Mouse (Mus musculus) embryonic facial prominence, embryonic 15.5 days (tissue): Measurements from ENCODE around the gene Tgfbr1. TPM values are rescaled to one million over a fixed set of nuclear protein-coding genes. Genes with fewer than 3 reads are reported as not detected.

ENCODE experiments used
- ATAC-seq: fragments of 200-750 bp; cut with Nextera tagmentation; 2 replicates; pipeline ENCODE4 v1.8.0; 2017; ENCODE audit warnings: low read depth, moderate TSS enrichment; ENCODE audit not compliant: insufficient number of reproducible peaks, low FRiP score, low TSS enrichment
- H3K27ac ChIP-seq: fragments of 300-500 bp; sonication (generic); replicated peaks from 2 replicates; pipeline ENCODE4 v1.5.1; 2015; ENCODE audit warnings: mild to moderate bottlenecking, inconsistent platforms
- H3K27me3 ChIP-seq: fragments of 300-500 bp; sonication (generic); 2 replicates; pipeline ENCODE4 v1.6.1; 2015; ENCODE audit warnings: inconsistent platforms
- H3K36me3 ChIP-seq: fragments of 300-500 bp; sonication (generic); 2 replicates; pipeline ENCODE4 v1.6.1; 2015; ENCODE audit warnings: mild to moderate bottlenecking, inconsistent platforms
- H3K4me1 ChIP-seq: fragments of 300-500 bp; sonication (generic); 2 replicates; pipeline ENCODE4 v1.6.1; 2015; ENCODE audit warnings: inconsistent platforms
- H3K4me2 ChIP-seq: fragments of 300-500 bp; sonication (generic); replicated peaks from 2 replicates; pipeline ENCODE4 v1.6.1; 2015; ENCODE audit warnings: mild to moderate bottlenecking, inconsistent platforms
- H3K4me3 ChIP-seq: fragments of 300-500 bp; sonication (generic); replicated peaks from 2 replicates; pipeline ENCODE4 v1.5.1; 2015; ENCODE audit warnings: mild to moderate bottlenecking, inconsistent platforms
- H3K9ac ChIP-seq: fragments of 300-500 bp; sonication (generic); 2 replicates; pipeline ENCODE4 v1.6.1; 2015; ENCODE audit warnings: inconsistent platforms
- H3K9me3 ChIP-seq: fragments of 300-500 bp; sonication (generic); replicated peaks from 2 replicates; pipeline ENCODE4 v1.6.1; 2016; ENCODE audit warnings: inconsistent platforms
- WGBS: fragments of 180-500 bp; shearing (Covaris S2); methylation state at CpG from one replicate; pipeline ENCODE4 v1.1.7; 2015; 5-methylcytosine and 5-hydroxymethylcytosine counted together
- polyA plus RNA-seq: library from polyadenylated mRNA; unstranded; fragments of >200 nt; fragmentation: Nextera tagmentation; extraction: Ambion mirVana; gene quantifications from 2 replicates; pipeline ENCODE4 v1.2.1, GENCODE M21; 2015

The Tgfbr1 gene
- polyA plus RNA-seq, 1 experiment from 2014 or later = 32.0 TPM

DNA sequence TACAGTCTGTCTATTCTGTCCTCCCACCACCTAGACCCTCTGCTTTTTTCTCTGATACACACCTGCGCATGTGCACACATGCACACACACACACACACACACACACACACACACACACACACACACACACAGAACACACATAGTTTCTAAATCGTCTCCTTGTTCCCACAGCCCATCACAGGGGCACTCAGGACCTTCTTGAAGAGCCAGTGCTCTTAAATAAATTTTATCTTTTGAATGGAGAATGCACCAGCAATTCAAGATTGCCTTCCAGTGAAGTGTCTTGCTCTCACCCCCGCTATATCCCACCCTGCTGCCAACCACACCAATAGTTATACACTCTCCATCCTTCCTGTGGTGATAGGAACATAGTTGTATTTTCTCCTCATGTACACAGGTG, 69.9 kb downstream of the Tgfbr1 start:
- ATAC-seq = no peak

DNA sequence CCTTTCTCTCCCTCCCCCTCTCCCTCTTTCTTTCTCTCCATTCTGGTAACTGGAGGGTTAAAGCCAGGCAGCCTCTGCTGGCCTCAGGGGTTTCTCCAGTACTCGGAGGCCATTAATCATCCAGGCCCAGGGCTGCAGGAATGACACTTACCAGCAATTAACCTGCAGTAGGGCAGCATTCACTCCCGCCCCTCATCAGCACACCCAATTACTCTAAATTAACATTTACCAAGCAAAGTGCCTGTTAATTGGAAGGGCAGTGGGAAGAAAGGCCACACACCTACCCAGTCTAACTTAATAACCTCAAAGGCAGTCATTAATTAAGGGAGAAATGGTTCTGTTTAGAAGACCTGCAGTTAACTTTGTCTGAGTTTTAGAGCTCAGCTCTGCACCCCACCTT, 71.4 kb downstream of the Tgfbr1 start:
- Histone ChIP-seq H3K36me3 (no peaks in the 10 kb centered on the region), H3K27me3 (no peaks in the 10 kb centered on the region), H3K9ac (no peak overlapping the region), H3K4me3 (no peak overlapping the region), H3K4me2 (no peak overlapping the region), H3K4me1 (0 out of 2 replicates have a peak, but pooled peaks cover 5% of the 10 kb centered on the region), H3K27ac (no peak overlapping the region), H3K9me3 (no peaks in the 10 kb centered on the region)
- ATAC-seq = no peak
- 22% methylated on average over 2 of the region's 2 CpGs for WGBS

More for the DNA sequence above, 69.9 kb downstream of the Tgfbr1 start:
- H3K27me3 ChIP-seq = no peaks in the 10 kb centered on the region
- H3K36me3 ChIP-seq = no peaks in the 10 kb centered on the region
- WGBS = 86% methylated on average over 3 of the region's 3 CpGs
- H3K4me1 ChIP-seq = 0 out of 2 replicates have a peak, but pooled peaks cover 5% of the 10 kb centered on the region
- H3K4me2 ChIP-seq = no peak overlapping the region
- no peak overlapping the region for H3K9ac ChIP-seq
- H3K9me3 ChIP-seq = no peaks in the 10 kb centered on the region
- H3K4me3 ChIP-seq = no peak overlapping the region
- H3K27ac ChIP-seq = no peak overlapping the region

DNA sequence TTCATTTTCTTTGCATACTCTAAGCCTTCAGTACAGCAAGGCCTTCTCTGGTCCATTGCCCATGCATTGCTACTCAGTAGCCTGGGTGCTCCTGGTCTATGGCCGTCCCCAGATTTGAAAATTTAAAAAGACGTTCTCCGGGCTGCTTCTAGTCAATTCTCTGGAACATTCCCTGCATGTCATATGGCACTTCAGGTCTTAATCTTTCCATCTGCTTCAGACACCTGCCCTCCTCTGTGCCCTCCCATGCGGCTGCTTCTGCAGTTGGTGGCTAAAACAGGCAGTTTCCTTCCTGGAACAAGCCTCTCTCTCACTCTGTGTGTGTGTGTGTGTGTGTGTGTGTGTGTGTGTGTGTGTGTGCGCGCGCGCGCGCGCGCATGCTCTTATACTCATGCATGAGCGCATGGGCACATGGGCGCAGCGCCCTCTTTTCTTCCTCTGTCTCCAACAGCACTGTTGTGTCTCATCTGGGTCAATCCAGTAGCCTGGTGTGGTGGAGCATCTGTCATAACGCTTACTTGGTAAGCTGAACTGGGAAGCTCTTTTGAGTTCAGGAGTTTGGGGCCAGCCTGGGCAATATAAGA, 72.3 kb downstream of the Tgfbr1 start:
- Histone ChIP-seq H3K9me3 (no peaks in the 10 kb centered on the region), H3K9ac (no peak overlapping the region), H3K4me2 (no peak overlapping the region), H3K36me3 (no peaks in the 10 kb centered on the region), H3K27ac (no peak overlapping the region), H3K27me3 (no peaks in the 10 kb centered on the region), H3K4me3 (no peak overlapping the region), H3K4me1 (0 out of 2 replicates have a peak, but pooled peaks cover under 1% of the 10 kb centered on the region)
- WGBS = 90% methylated on average over 16 of the region's 16 CpGs
- no peak for ATAC-seq

DNA sequence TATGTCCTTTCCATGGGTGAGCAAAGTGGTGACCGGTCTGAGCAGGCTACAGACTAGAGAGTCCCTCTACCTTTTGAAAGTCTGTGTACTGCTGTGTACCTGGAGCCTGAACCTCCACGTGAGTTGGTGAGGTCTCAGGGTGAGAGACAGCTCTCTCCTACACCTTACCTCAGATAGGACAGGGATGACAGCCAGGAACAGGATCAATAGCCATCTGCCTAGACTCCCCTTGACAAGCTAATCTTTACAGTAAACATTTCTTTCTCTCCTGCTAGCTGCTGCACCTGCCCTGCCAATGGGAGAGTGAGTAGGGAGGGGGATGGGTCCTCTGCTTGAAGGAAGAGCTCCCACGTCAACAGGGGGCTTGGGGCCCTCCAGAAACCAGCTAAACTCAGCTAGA, 74.6 kb downstream of the Tgfbr1 start:
- Histone ChIP-seq H3K27me3 (no peaks in the 10 kb centered on the region), H3K4me2 (no peak overlapping the region), H3K27ac (no peak overlapping the region), H3K9me3 (no peaks in the 10 kb centered on the region), H3K9ac (no peak overlapping the region), H3K36me3 (no peaks in the 10 kb centered on the region), H3K4me3 (no peak overlapping the region), H3K4me1 (no peaks in the 10 kb centered on the region)
- ATAC-seq = no peak
- WGBS = 65% methylated on average over 3 of the region's 3 CpGs

DNA sequence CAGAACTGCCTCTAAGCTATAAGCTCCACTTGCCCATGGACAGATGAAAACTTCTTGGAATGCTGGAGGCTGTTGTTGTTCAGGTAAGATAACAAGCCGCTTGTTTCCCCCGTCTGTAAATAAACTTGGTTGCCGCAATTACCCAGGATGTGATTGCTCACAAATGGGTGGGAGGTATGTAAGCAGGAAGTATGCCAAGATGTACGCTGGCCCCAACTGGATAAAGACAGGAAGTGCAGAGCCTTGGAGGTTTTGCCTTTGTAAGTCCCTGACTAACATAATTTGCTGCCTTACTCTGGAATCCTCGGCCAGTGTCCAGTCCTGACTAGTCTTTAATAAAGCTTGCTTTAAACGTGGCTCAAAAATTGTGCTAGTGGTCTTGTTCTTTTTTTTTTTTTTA, 77.5 kb downstream of the Tgfbr1 start:
- Histone ChIP-seq H3K27ac (no peak overlapping the region), H3K4me3 (no peak overlapping the region), H3K36me3 (no peaks in the 10 kb centered on the region), H3K4me1 (no peaks in the 10 kb centered on the region), H3K9ac (no peak overlapping the region), H3K4me2 (no peak overlapping the region), H3K9me3 (no peaks in the 10 kb centered on the region), H3K27me3 (no peaks in the 10 kb centered on the region)
- 50% methylated on average over 6 of the region's 6 CpGs for WGBS
- no peak for ATAC-seq

DNA sequence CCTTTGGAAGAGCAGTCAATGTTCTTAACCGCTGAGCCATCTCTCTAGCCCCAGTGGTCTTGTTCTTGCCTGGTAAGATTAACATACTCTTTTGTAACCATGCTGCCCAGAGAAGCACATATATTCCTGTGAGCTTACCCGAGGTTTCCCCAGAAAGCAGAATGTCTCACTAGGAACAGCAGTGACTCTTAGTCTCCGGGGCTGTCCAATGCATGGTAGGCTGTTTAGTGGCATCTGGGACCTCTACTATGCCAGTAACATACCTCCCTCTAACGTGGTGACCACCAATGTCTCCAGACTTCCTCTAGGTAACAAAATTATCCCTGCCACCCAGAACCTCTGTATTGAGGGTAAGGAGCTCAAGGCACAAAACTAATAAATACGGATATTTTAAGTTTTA, 78.1 kb downstream of the Tgfbr1 start:
- Histone ChIP-seq H3K9ac (no peak overlapping the region), H3K27me3 (no peaks in the 10 kb centered on the region), H3K4me2 (no peak overlapping the region), H3K4me1 (no peaks in the 10 kb centered on the region), H3K9me3 (no peaks in the 10 kb centered on the region), H3K36me3 (no peaks in the 10 kb centered on the region), H3K4me3 (no peak overlapping the region), H3K27ac (no peak overlapping the region)
- ATAC-seq = no peak
- 86% methylated on average over 5 of the region's 5 CpGs for WGBS

DNA sequence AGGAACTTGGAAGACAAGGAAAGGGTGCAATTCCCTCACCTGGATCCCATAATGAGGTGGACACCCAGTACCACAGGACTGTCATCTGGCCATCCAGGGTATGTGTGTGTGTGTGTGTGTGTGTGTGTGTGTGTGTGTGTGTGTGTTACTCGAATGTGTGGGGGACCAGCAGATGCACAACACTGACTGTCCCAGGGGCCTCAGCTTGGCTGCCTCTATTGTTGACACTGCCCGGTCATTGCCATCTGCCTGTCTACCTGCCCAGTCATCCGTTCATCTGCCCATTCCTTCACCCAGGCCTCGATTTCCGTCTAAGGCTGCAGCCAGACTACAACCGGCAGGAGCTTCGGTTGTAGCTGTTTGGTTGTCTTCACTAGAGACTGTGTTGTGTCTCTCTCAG, 79.7 kb downstream of the Tgfbr1 start:
- Histone ChIP-seq H3K4me1 (peaks cover 8% of the 10 kb centered on the region; the same call in 1 of the 2 replicates), H3K27ac (no peak overlapping the region), H3K36me3 (no peaks in the 10 kb centered on the region), H3K9me3 (no peaks in the 10 kb centered on the region), H3K4me3 (no peak overlapping the region), H3K4me2 (no peak overlapping the region), H3K9ac (no peak overlapping the region), H3K27me3 (no peaks in the 10 kb centered on the region)
- 90% methylated on average over 7 of the region's 7 CpGs for WGBS
- no peak for ATAC-seq

DNA sequence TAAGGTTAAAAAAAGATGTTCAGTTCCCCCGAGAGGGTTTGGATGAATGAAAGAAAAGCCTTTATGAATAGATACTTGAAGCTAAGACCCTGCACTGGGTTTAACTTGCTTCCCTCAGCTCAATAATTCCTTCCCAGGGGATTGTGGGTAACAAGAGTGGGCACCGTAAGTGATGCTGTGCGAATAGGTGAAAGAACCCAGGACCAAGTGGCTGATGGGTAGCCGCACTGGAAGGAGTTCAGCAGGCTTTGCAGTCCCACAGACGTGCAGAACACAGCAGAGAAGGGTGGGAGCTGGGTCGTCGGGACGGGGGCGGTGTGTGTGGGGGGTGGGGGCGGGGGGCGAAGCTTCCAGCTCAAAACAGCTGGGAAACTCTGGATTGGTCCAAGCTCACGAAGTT, 82.1 kb downstream of the Tgfbr1 start:
- H3K36me3 ChIP-seq = no peaks in the 10 kb centered on the region
- no peaks in the 10 kb centered on the region for H3K9me3 ChIP-seq
- H3K9ac ChIP-seq = no peak overlapping the region
- H3K27me3 ChIP-seq = no peaks in the 10 kb centered on the region
- WGBS = 73% methylated on average over 12 of the region's 12 CpGs
- ATAC-seq = no peak
- H3K4me3 ChIP-seq = no peak overlapping the region
- H3K4me2 ChIP-seq = no peak overlapping the region
- no peak overlapping the region for H3K27ac ChIP-seq
- peaks cover 12% of the 10 kb centered on the region for H3K4me1 ChIP-seq

DNA sequence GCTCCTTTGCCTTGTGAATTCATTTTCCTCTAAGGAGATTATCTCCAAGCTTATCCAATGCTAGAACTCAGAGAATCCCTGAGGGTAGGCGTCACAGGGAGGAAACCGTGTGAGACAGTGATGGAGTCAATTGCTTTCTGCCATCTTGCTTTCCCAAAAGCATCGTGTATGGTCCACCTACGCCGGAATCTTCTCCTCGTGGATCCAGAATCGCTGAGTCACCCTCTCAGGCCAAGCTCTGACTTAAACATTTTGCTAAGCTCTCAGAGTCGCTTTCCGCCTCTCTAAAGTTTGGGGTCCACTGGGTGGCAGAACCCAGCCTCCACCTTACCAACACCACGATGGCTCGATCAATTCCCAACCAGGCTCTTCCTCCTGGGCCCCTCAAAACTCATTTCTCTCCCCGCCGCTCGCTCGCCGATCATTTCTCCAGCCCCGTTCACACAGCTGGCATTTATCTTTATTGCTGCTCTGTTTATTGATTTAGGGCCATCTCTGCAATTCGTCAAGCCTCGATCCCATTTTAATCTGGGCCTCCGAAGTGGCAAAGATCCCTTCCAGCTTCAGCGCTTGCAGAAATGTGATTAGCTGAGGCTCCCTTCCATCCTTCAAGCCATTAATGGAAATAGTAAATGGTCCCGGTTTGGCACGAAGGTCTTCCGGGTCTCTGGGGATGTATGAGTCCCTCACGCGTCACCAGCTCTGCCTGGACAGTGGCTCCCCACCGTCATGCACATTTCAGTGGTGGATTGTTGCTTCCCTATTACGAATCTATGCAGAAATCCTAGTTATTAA, 82.7 kb downstream of the Tgfbr1 start:
- no peak for ATAC-seq
- H3K4me1 ChIP-seq = peaks cover 12% of the 10 kb centered on the region
- no peaks in the 10 kb centered on the region for H3K9me3 ChIP-seq
- H3K4me2 ChIP-seq = no peak overlapping the region
- 77% methylated on average over 28 of the region's 28 CpGs for WGBS
- H3K36me3 ChIP-seq = no peaks in the 10 kb centered on the region
- no peak overlapping the region for H3K4me3 ChIP-seq
- no peaks in the 10 kb centered on the region for H3K27me3 ChIP-seq
- no peak overlapping the region for H3K9ac ChIP-seq
- H3K27ac ChIP-seq = no peak overlapping the region

DNA sequence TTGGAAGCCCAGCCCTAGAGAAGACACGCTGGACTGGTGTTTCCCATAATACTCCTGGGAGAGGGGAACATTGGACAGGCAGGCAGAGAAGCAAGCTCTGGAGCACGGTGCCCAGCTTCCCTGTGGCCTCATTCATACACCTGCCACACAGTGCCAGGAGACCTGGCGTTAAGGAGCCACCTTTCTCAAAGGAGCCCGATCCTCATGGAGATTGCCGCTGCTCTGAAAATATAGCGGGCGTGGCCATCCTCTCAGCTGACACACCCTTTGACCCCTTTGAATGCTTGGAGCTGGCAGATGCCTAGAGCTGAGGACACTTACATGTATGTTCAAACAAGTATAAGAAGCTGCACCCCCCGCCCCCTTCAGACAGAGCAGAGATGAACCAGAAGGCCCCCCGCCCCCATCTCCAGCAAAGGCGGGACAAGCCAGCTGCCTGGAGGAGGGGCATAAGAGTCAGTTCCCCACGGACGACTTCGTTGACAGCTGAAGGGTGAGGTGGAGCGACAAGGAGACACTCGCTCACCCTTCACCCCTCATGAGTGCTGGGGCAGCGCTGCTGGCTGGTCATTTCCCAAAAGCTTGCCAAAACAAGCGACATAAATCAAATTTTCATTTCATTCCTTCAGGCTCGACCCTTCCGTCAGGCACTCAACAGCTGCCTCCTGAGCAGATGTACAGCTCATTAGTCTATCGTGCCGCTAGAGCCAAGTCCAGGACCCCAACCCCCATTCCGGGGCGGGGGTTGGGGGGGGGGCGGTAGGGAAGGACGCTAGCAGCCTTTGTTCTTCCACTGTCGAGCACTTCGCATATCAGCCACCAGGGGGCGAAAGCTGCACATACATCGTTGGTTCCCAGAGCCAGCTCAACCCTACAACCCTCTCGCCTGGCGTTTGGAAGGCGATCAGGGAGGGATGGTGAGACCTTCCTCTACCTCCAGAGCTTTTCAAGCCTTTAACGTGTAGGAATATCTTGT, 84.6 kb downstream of the Tgfbr1 start:
- H3K9me3 ChIP-seq = no peaks in the 10 kb centered on the region
- no peaks in the 10 kb centered on the region for H3K27me3 ChIP-seq
- ATAC-seq = peak; percentile 83
- H3K4me1 ChIP-seq = peaks cover 12% of the 10 kb centered on the region
- H3K9ac ChIP-seq = peak overlapping the region; percentile 59
- peak overlapping the region; percentile 61 for H3K4me3 ChIP-seq
- peak overlapping the region; percentile 77 for H3K27ac ChIP-seq
- H3K4me2 ChIP-seq = peak overlapping the region; percentile 95
- under 1% methylated on average over 33 of the region's 33 CpGs for WGBS
- no peaks in the 10 kb centered on the region for H3K36me3 ChIP-seq

DNA sequence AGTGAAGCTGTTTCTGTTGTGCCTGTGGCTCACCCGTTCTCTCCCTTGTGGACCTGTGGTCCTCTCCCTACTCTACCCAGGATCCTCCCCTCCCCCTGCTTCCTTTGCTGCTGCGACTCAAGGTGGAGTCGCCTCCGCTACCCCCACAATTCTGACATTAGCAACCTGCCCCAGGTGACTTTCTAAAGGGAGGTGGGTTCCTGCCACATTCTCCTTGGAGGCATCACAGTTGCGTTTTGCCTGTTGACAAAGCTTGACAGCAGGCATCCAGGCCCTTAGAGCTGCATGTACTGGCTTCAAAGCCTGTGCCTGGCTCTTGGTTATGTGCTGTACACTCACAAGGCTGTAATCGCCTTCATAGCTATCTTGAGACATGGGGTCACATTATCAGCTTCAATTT, 85.9 kb downstream of the Tgfbr1 start:
- peaks cover 12% of the 10 kb centered on the region for H3K4me1 ChIP-seq
- H3K4me3 ChIP-seq = no peak overlapping the region
- no peak overlapping the region for H3K27ac ChIP-seq
- no peak overlapping the region for H3K4me2 ChIP-seq
- ATAC-seq = no peak
- no peak overlapping the region for H3K9ac ChIP-seq
- H3K36me3 ChIP-seq = no peaks in the 10 kb centered on the region
- H3K27me3 ChIP-seq = no peaks in the 10 kb centered on the region
- 80% methylated on average over 6 of the region's 6 CpGs for WGBS
- no peaks in the 10 kb centered on the region for H3K9me3 ChIP-seq
